In the genomic region with DNA sequence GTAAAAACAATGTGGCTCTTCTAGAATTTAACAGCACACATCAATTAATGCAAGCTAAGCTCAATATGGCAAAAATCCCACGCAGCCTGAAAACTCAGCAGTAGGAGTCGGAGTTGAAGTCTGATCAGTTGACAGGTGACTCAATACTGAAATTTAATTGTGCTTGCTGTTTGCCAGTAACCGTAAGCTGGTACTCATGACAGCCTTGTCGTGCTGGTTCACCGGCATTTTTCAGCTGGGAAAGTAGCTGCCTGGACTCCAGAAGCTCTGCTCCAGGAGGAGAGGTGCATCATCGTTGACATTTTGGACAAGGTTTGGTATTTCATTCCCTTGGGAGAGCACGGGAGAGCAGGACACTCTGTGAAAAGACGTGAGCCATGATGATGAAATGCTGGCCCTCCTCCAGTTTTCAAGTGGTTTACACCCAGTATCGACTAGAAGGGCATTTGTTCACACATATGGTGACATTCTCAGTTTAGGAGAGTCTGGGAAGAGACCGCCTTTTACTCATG, we compare ENCODE assay signal across 9 mouse cellular contexts.
DNase-seq lines count a peak whose midpoint lies in the region; ATAC-seq and TF ChIP-seq lines count a peak whose summit lies in the region.
"Had no signal": no experiment of that assay in that cellular context is flagged by ENCODE, and none has a peak within 500 bp of the region (broad histone marks: within the 10 kb centered on the region; RNA-seq: fewer than 3 reads in every experiment).

No protein-coding gene starts in this region.

- no peak for ATAC-seq in intestine, embryonic 15.5 days
- no peak for ATAC-seq in intestine, postnatal 0 days

- H3K9me3 ChIP-seq in intestine, embryonic 15.5 days, result no peaks in the 10 kb centered on the region
- no peaks in the 10 kb centered on the region for H3K9me3 ChIP-seq in intestine, postnatal 0 days (ENCODE audit: control insufficient read depth)
- H3K9me3 ChIP-seq: neural tube, embryonic 13.5 days had no signal

- TF ChIP-seq CTCF in intestine, postnatal 0 days (IDR thresholded peaks at IDR 0.05; ENCODE audit: low read depth), result no peak

- no peaks in the 10 kb centered on the region for H3K27me3 ChIP-seq in intestine, embryonic 15.5 days (replicated peaks)
- H3K27me3 ChIP-seq in intestine, postnatal 0 days (replicated peaks; ENCODE audit: control insufficient read depth, insufficient read depth, low read length), result no peaks in the 10 kb centered on the region
- H3K27me3 ChIP-seq: neural tube, embryonic 13.5 days had no signal

- H3K36me3 ChIP-seq in intestine, embryonic 15.5 days, result no peaks in the 10 kb centered on the region
- H3K36me3 ChIP-seq in intestine, postnatal 0 days (ENCODE audit: control insufficient read depth, insufficient read depth), result no peaks in the 10 kb centered on the region
- H3K36me3 ChIP-seq: neural tube, embryonic 13.5 days had no signal

- WGBS in intestine, embryonic 15.5 days, result 53% methylated on average over 10 of the region's 10 CpGs
- WGBS in intestine, postnatal 0 days, result 66% methylated on average over 10 of the region's 10 CpGs

- H3K27ac ChIP-seq in intestine, embryonic 15.5 days, result no peak overlapping the region
- no peak overlapping the region for H3K27ac ChIP-seq in intestine, postnatal 0 days (ENCODE audit: low read depth, low read length)
- H3K27ac ChIP-seq: neural tube, embryonic 13.5 days had no signal

- no peaks in the 10 kb centered on the region for H3K4me1 ChIP-seq in intestine, embryonic 15.5 days (replicated peaks)
- no peaks in the 10 kb centered on the region for H3K4me1 ChIP-seq in intestine, postnatal 0 days (replicated peaks; ENCODE audit: control insufficient read depth, insufficient read depth, low read length)

- intact Hi-C loops in heart, postnatal 25 days (cut with DNase I), result no loop called here

- H3K4me3 ChIP-seq in intestine, embryonic 15.5 days (replicated peaks), result no peak overlapping the region
- no peak overlapping the region for H3K4me3 ChIP-seq in intestine, postnatal 0 days (ENCODE audit: low read depth, low read length)
- H3K4me3 ChIP-seq: neural tube, embryonic 13.5 days had no signal

- no peak overlapping the region for H3K4me2 ChIP-seq in intestine, embryonic 15.5 days (replicated peaks)
- no peak overlapping the region for H3K4me2 ChIP-seq in intestine, postnatal 0 days (replicated peaks; ENCODE audit: low read depth)
- H3K4me2 ChIP-seq: neural tube, embryonic 13.5 days had no signal

- peak; percentile 58 to 62 for DNase-seq in heart, adult 18-20 months
- DNase-seq in heart, postnatal 25 days (ENCODE audit: low spot score), result no peak
- peak; percentile 60 for DNase-seq in adipocyte (ENCODE audit: low spot score)
- DNase-seq in gonadal fat pad, adult 2 months (ENCODE audit: low read depth), result peak; percentile 59
- DNase-seq in lung, postnatal 10 days, result peak; percentile 35
- DNase-seq in embryo, embryonic 11 days, result no peak

- H3K9ac ChIP-seq in intestine, embryonic 15.5 days, result no peak overlapping the region
- H3K9ac ChIP-seq in intestine, postnatal 0 days (ENCODE audit: low read depth, low read length), result no peak overlapping the region
- H3K9ac ChIP-seq: neural tube, embryonic 13.5 days had no signal

Comparison
In these comparisons a context has a peak if more than half of its experiments do, and no peak if none do; other contexts are left out.
1. DNase-seq: peak in heart, adult 18-20 months (2 of 2), adipocyte (single experiment), gonadal fat pad, adult 2 months (single experiment) and lung, postnatal 10 days (single experiment); none in heart, postnatal 25 days (single experiment) and embryo, embryonic 11 days (single experiment).